Mouse (Mus musculus): ENCODE measurements around the gene B4galt5. TPM values are rescaled to one million over a fixed set of nuclear protein-coding genes. Genes with fewer than 3 reads are reported as not detected.

Gene B4galt5
- polyA plus RNA-seq, 1 experiment from 2014 or later, result 20.4 TPM

DNA sequence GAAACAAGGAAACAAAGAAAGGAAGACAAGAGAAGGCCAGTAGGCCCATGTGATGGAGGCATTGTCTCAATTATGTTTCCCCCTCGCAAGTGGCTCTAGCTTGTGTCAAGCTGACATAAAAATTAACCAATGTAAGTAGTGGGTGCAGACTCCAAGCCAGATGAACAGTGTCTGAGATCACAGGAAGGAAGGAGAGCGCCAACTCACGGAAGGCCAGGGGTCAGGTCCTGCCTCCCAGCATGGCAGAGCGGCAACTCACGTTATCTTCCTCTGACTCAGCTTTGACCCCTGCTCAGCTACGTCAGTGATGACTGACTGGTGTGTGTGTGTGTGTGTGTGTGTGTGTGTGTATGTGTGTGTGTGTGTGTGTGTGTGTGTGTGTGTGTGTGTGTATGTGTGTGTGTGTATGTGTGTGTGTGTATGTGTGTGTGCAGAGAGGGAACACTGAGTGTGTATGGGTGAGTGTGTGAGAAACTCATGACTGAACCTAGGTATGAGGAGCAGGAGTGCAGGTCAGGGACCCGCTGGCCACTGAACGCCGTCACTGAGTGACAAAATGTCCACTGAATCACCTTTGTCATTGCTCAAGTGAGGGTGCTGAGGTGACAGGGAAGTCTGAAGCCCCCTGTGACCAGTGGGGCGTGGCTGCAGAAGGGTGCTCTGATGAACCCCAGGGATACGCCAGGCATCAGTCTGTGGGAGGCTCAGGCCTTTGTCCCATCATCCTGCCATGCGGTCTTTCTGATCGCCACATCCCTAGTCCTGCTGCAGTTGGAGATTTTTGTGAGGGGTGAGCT lies 55.5 kb downstream of the B4galt5 start:
- no peak for DNase-seq
- no peak overlapping the region for H3K4me3 ChIP-seq (replicated peaks; ENCODE audit: low read depth, low read length)
- no peaks in the 10 kb centered on the region for H3K9me3 ChIP-seq (ENCODE audit: control insufficient read depth, low read length)
- H3K4me2 ChIP-seq (ENCODE audit: low read length), result no peak overlapping the region
- no peaks in the 10 kb centered on the region for H3K36me3 ChIP-seq (ENCODE audit: control insufficient read depth, insufficient read depth, low read length)
- no peak for ATAC-seq (ENCODE audit: low FRiP score, low TSS enrichment)
- no peaks in the 10 kb centered on the region for H3K27me3 ChIP-seq (ENCODE audit: control insufficient read depth, insufficient read depth, low read length)
- H3K4me1 ChIP-seq (ENCODE audit: control insufficient read depth, insufficient read depth, low read length), result no peaks in the 10 kb centered on the region
- no peak overlapping the region for H3K9ac ChIP-seq (replicated peaks; ENCODE audit: low read length)
- WGBS, result 70% methylated on average over 13 of the region's 13 CpGs
- H3K27ac ChIP-seq (replicated peaks; ENCODE audit: low read depth, low read length), result no peak overlapping the region

DNA sequence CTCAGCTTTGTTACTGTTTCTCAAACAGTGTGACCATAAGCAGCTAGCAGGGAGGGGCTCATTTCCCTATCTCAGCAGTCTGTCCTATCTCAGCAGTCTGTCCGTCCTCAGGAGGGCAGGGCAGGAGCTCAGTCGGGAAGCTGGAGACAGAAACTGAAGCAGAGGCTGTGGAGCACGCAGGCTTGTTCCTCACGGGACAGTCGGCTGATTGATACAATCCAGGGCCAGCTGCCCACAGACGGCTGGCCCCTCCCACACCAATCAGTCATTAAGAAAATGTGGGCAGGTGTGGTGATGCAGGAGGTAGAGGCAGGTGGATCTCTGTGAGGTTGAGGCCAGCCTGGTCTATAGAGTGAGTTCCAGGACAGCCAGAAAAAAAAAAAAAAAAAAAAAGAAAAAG lies 56.1 kb downstream of the B4galt5 start:
- H3K36me3 ChIP-seq (ENCODE audit: control insufficient read depth, insufficient read depth, low read length), result no peaks in the 10 kb centered on the region
- H3K27me3 ChIP-seq (ENCODE audit: control insufficient read depth, insufficient read depth, low read length), result no peaks in the 10 kb centered on the region
- no peaks in the 10 kb centered on the region for H3K4me1 ChIP-seq (ENCODE audit: control insufficient read depth, insufficient read depth, low read length)
- no peak overlapping the region for H3K27ac ChIP-seq (replicated peaks; ENCODE audit: low read depth, low read length)
- no peaks in the 10 kb centered on the region for H3K9me3 ChIP-seq (ENCODE audit: control insufficient read depth, low read length)
- DNase-seq (no peak), ATAC-seq (ENCODE audit: low FRiP score, low TSS enrichment) (no peak)
- H3K9ac ChIP-seq (replicated peaks; ENCODE audit: low read length), result no peak overlapping the region
- WGBS, result 33% methylated on average over 6 of the region's 6 CpGs
- no peak overlapping the region for H3K4me2 ChIP-seq (ENCODE audit: low read length)
- no peak overlapping the region for H3K4me3 ChIP-seq (replicated peaks; ENCODE audit: low read depth, low read length)

DNA sequence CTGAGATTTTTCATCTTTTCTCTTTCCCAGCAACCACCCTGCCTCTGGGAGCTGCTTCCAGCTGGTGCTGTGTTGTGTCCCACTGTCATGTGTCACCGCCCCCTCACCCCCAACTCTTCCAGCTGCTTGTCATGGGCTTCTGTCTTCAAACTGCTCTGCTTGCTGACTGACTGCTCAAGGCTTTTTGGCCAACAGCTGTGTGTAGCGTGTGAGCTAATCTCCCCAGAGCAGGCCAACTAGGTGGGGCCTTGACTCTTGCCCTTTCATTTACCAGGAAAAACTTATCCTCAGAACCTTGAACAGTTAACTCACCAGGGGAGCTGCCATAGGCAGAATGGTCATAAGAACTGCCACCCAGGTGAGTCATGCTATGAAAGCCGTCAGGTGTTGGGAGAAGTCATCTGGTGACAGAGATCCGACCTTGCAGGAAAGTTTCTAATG lies 56.8 kb downstream of the B4galt5 start:
- no peaks in the 10 kb centered on the region for H3K4me1 ChIP-seq (ENCODE audit: control insufficient read depth, insufficient read depth, low read length)
- no peak overlapping the region for H3K4me3 ChIP-seq (replicated peaks; ENCODE audit: low read depth, low read length)
- ATAC-seq (ENCODE audit: low FRiP score, low TSS enrichment) (no peak), DNase-seq (no peak)
- no peak overlapping the region for H3K27ac ChIP-seq (replicated peaks; ENCODE audit: low read depth, low read length)
- no peaks in the 10 kb centered on the region for H3K27me3 ChIP-seq (ENCODE audit: control insufficient read depth, insufficient read depth, low read length)
- H3K9me3 ChIP-seq (ENCODE audit: control insufficient read depth, low read length), result no peaks in the 10 kb centered on the region
- no peak overlapping the region for H3K9ac ChIP-seq (replicated peaks; ENCODE audit: low read length)
- H3K4me2 ChIP-seq (ENCODE audit: low read length), result no peak overlapping the region
- no peaks in the 10 kb centered on the region for H3K36me3 ChIP-seq (ENCODE audit: control insufficient read depth, insufficient read depth, low read length)
- 79% methylated on average over 4 of the region's 4 CpGs for WGBS

DNA sequence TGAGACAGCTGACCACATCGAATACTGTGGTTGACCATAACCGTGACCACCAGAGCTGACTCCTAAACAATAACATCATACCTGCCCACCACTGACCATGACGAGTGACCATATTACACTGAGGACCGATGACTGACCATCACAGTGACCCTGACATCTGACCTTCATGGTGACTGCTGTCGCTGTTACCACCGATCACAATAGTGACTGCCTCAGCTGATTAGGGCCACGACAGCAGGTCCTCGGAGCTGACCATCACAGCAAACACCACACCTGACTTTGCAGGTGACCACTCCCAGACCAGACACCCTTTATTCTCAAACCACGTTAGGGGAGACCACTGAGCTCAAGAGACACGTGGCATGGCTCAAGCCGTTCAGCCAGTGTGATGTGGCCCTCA lies 57.3 kb downstream of the B4galt5 start:
- no peaks in the 10 kb centered on the region for H3K27me3 ChIP-seq (ENCODE audit: control insufficient read depth, insufficient read depth, low read length)
- no peaks in the 10 kb centered on the region for H3K36me3 ChIP-seq (ENCODE audit: control insufficient read depth, insufficient read depth, low read length)
- H3K27ac ChIP-seq (replicated peaks; ENCODE audit: low read depth, low read length), result no peak overlapping the region
- no peaks in the 10 kb centered on the region for H3K4me1 ChIP-seq (ENCODE audit: control insufficient read depth, insufficient read depth, low read length)
- 93% methylated on average over 11 of the region's 11 CpGs for WGBS
- no peak overlapping the region for H3K4me2 ChIP-seq (ENCODE audit: low read length)
- H3K9me3 ChIP-seq (ENCODE audit: control insufficient read depth, low read length), result no peaks in the 10 kb centered on the region
- no peak for DNase-seq
- H3K9ac ChIP-seq (replicated peaks; ENCODE audit: low read length), result no peak overlapping the region
- no peak for ATAC-seq (ENCODE audit: low FRiP score, low TSS enrichment)
- H3K4me3 ChIP-seq (replicated peaks; ENCODE audit: low read depth, low read length), result no peak overlapping the region

DNA sequence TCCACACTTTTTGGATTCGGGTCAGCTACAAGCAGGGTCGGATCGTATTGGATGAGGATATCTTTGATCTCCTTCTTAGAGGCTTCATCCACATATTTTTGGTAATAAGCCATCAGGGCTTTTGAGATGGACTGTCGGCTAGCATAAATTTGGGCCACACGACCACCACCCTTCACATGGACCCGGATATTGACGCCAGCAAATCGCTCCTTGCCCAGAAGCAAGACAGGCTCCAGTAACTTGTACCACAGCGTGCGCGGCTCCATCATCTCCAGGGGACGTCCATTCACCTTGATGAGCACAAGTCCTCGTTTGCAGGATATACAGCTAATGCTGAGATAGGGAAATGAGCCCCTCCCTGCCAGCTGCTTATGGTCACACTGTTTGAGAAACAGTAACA lies 67.5 kb downstream of the B4galt5 start:
- Histone ChIP-seq H3K36me3 (ENCODE audit: control insufficient read depth, insufficient read depth, low read length) (no peaks in the 10 kb centered on the region), H3K9ac (replicated peaks; ENCODE audit: low read length) (no peak overlapping the region), H3K4me3 (replicated peaks; ENCODE audit: low read depth, low read length) (no peak overlapping the region), H3K4me2 (ENCODE audit: low read length) (no peak overlapping the region), H3K27ac (replicated peaks; ENCODE audit: low read depth, low read length) (no peak overlapping the region), H3K27me3 (ENCODE audit: control insufficient read depth, insufficient read depth, low read length) (no peaks in the 10 kb centered on the region), H3K4me1 (ENCODE audit: control insufficient read depth, insufficient read depth, low read length) (no peaks in the 10 kb centered on the region), H3K9me3 (ENCODE audit: control insufficient read depth, low read length) (no peaks in the 10 kb centered on the region)
- WGBS, result 92% methylated on average over 13 of the region's 13 CpGs
- DNase-seq (no peak), ATAC-seq (ENCODE audit: low FRiP score, low TSS enrichment) (no peak)

DNA sequence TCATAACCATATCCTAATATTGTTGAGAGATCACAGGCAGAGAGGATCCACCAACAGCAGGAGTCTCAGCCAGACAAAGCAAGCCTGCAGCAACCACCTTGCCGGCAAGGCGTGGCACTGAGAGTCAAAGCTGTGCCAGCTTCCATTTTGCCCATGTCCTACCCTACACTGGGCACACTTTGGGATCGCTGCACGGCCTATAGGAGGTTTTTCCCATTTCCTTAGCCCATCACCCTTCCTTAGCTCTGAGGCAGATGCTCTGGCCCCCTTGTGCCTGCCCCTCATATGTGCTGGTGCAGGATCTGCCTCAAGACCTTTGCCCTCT lies 68.0 kb downstream of the B4galt5 start:
- DNase-seq, result no peak
- 79% methylated on average over 4 of the region's 4 CpGs for WGBS
- Histone ChIP-seq H3K9me3 (ENCODE audit: control insufficient read depth, low read length) (no peaks in the 10 kb centered on the region), H3K9ac (replicated peaks; ENCODE audit: low read length) (no peak overlapping the region), H3K4me2 (ENCODE audit: low read length) (no peak overlapping the region), H3K27me3 (ENCODE audit: control insufficient read depth, insufficient read depth, low read length) (no peaks in the 10 kb centered on the region), H3K27ac (replicated peaks; ENCODE audit: low read depth, low read length) (no peak overlapping the region), H3K4me3 (replicated peaks; ENCODE audit: low read depth, low read length) (no peak overlapping the region), H3K36me3 (ENCODE audit: control insufficient read depth, insufficient read depth, low read length) (no peaks in the 10 kb centered on the region), H3K4me1 (ENCODE audit: control insufficient read depth, insufficient read depth, low read length) (no peaks in the 10 kb centered on the region)
- ATAC-seq (ENCODE audit: low FRiP score, low TSS enrichment), result no peak; the same call in 1 of the 2 replicates

DNA sequence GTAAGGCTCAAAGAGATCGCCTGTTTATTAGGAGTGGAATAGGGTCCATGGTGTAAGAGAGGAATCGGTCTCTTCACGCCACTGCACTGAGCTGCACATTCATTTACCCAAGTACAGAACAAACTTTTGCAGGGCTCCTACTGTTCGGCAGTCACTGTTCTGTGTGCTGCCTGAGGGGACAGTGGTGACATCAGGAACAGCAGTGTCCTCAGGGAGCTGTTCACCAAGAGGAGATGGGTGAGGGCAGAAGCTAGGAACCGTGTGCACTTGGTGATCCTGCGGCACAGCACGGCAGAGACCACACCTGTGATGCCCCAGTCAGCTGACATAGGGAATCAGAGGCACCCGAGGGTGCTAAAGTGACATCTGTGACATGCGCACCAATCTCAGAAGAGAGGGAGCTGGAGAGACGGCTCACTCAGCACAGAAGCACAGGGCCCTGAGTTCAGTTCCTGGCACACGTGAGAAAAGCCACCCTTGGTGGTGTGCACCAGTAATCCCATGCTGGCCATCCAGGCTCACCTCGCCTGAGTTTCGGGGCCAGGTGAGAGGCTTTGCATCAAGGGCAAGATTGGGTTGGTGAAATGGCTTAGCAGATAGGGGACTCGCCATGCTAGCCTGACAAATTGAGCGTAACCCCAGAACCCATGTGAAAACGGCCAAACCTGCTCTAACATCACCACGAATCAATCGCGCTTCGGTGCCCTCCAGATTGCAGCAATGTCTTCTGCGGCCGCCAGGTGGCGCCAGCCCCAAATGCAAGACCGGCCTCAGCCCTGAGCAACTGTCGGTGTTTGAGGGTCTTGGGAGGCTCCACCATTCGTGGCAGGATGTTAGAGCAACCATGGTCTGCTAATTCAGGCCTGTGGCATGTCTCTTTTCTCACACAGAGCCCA lies 68.6 kb downstream of the B4galt5 start:
- 44% methylated on average over 26 of the region's 26 CpGs for WGBS
- no peak overlapping the region for H3K9ac ChIP-seq (replicated peaks; ENCODE audit: low read length)
- no peak; the same call in none of the 2 replicates for ATAC-seq (ENCODE audit: low FRiP score, low TSS enrichment)
- H3K27me3 ChIP-seq (ENCODE audit: control insufficient read depth, insufficient read depth, low read length), result no peaks in the 10 kb centered on the region
- H3K27ac ChIP-seq (replicated peaks; ENCODE audit: low read depth, low read length), result no peak overlapping the region
- peak; percentile 92 for DNase-seq
- H3K9me3 ChIP-seq (ENCODE audit: control insufficient read depth, low read length), result no peaks in the 10 kb centered on the region
- H3K36me3 ChIP-seq (ENCODE audit: control insufficient read depth, insufficient read depth, low read length), result no peaks in the 10 kb centered on the region
- H3K4me2 ChIP-seq (ENCODE audit: low read length), result no peak overlapping the region
- no peak overlapping the region for H3K4me3 ChIP-seq (replicated peaks; ENCODE audit: low read depth, low read length)
- H3K4me1 ChIP-seq (ENCODE audit: control insufficient read depth, insufficient read depth, low read length), result no peaks in the 10 kb centered on the region

DNA sequence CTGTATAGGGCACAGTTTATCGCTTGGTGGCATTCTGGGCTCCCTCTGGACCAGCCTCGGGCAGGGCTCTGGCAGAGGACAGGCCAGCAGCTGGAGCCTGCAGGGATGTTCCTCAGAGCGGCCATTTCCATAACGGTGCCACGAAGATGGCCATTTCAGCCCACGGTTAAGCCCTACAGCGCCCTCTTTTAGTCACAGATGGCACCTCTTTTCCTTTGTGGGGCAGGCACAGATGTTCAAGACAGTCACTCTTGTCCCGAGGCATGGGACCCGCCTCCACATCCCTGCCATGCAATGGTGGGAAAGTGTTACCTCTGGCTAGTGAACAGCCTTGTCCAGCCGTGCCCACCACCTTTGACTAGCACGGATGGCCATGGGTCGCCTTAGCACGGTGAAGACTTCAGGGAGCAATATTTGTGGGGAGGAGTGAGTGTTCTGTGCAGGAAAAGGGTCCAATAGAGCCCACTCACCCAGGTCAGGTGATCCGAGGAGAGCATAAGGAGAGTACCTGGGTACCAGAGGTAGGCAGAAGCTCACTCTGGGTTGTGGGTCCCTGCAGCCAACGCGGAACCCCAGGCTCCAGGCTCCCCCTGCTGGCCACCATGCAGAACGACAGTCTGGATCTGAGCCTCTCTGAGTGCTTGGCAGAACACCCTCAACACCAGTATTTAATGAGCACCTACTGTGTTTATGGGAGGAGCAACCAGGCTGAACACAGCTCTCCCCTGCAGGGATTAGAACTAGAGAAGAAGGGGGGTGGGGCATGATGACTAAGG lies 70.0 kb downstream of the B4galt5 start:
- H3K27ac ChIP-seq (replicated peaks; ENCODE audit: low read depth, low read length), result no peak overlapping the region
- ATAC-seq (ENCODE audit: low FRiP score, low TSS enrichment) (no peak), DNase-seq (peak; percentile 74)
- no peak overlapping the region for H3K4me3 ChIP-seq (replicated peaks; ENCODE audit: low read depth, low read length)
- no peaks in the 10 kb centered on the region for H3K9me3 ChIP-seq (ENCODE audit: control insufficient read depth, low read length)
- H3K9ac ChIP-seq (replicated peaks; ENCODE audit: low read length), result no peak overlapping the region
- 59% methylated on average over 17 of the region's 17 CpGs for WGBS
- no peaks in the 10 kb centered on the region for H3K4me1 ChIP-seq (ENCODE audit: control insufficient read depth, insufficient read depth, low read length)
- no peaks in the 10 kb centered on the region for H3K27me3 ChIP-seq (ENCODE audit: control insufficient read depth, insufficient read depth, low read length)
- H3K4me2 ChIP-seq (ENCODE audit: low read length), result no peak overlapping the region
- H3K36me3 ChIP-seq (ENCODE audit: control insufficient read depth, insufficient read depth, low read length), result no peaks in the 10 kb centered on the region

Measured in midbrain, embryonic 14.5 days (tissue).